Mouse (Mus musculus) ovary, adult 18-20 months (tissue): Measurements from ENCODE around the gene Il9.

Source experiments
- DNase-seq: peaks from one replicate; pipeline ENCODE4 v3.0.0; 2022; ENCODE audit warnings: low spot score, mixed read lengths

Il9 gene

GRCm38 (mm10) chr13:56482146-56482545 is at the start of gene Il9:
TSS of gene Il9 (minus strand) at chr13:56482246.
- no peak for DNase-seq

- DNase-seq = no peak
Observed at GRCm38 (mm10) chr13:56529685-56530084, 47.6 kb upstream of the Il9 start.

- DNase-seq = no peak
Observed at GRCm38 (mm10) chr13:56529031-56529430, 47.0 kb upstream of the Il9 start.

- no peak for DNase-seq
Observed at GRCm38 (mm10) chr13:56528281-56528680, 46.2 kb upstream of the Il9 start.

- DNase-seq = no peak
Observed at GRCm38 (mm10) chr13:56527846-56528245, 45.8 kb upstream of the Il9 start.

- DNase-seq = no peak
Observed at GRCm38 (mm10) chr13:56526871-56527270, 44.8 kb upstream of the Il9 start.

- no peak for DNase-seq
Observed at GRCm38 (mm10) chr13:56522821-56523167, 40.7 kb upstream of the Il9 start.

- DNase-seq = peak; percentile 91
Observed at GRCm38 (mm10) chr13:56522081-56522820, 40.2 kb upstream of the Il9 start, which contains the start of gene Fbxl21. TSS of gene Fbxl21 (plus strand) at chr13:56522472.

- no peak for DNase-seq
Observed at GRCm38 (mm10) chr13:56516816-56517215, 34.8 kb upstream of the Il9 start.

GRCm38 (mm10) chr13:56516311-56516710 is 34.3 kb upstream of the Il9 start:
- no peak for DNase-seq

GRCm38 (mm10) chr13:56513595-56513994 is 31.5 kb upstream of the Il9 start:
- no peak for DNase-seq

- DNase-seq = no peak
Observed at GRCm38 (mm10) chr13:56509796-56510195, 27.8 kb upstream of the Il9 start.

- no peak for DNase-seq
Observed at GRCm38 (mm10) chr13:56506871-56507496, 24.9 kb upstream of the Il9 start.

GRCm38 (mm10) chr13:56501866-56502420 is 19.9 kb upstream of the Il9 start:
- DNase-seq = no peak

- no peak for DNase-seq
Observed at GRCm38 (mm10) chr13:56500636-56501035, 18.6 kb upstream of the Il9 start.

GRCm38 (mm10) chr13:56500132-56500531 is 18.1 kb upstream of the Il9 start:
- no peak for DNase-seq

GRCm38 (mm10) chr13:56494440-56494839 is 12.4 kb upstream of the Il9 start:
- no peak for DNase-seq

GRCm38 (mm10) chr13:56488012-56488411 is 6.0 kb upstream of the Il9 start:
- DNase-seq = no peak

GRCm38 (mm10) chr13:56478027-56478426 is 4.0 kb downstream of the Il9 start:
- DNase-seq = no peak

GRCm38 (mm10) chr13:56477271-56477670 is 4.8 kb downstream of the Il9 start:
- DNase-seq = no peak

GRCm38 (mm10) chr13:56476790-56477189 is 5.3 kb downstream of the Il9 start:
- DNase-seq = peak; percentile 17

GRCm38 (mm10) chr13:56475363-56475762 is 6.7 kb downstream of the Il9 start:
- DNase-seq = no peak

GRCm38 (mm10) chr13:56472661-56473060 is 9.4 kb downstream of the Il9 start:
- DNase-seq = no peak
